Mouse (Mus musculus) myocyte (in vitro differentiated cells): Measurements from ENCODE around the gene Zbtb20.

ENCODE experiments used
- CEBPB ChIP-seq: IDR thresholded peaks from 2 replicates; pipeline ENCODE4 v1.6.1; 2011; ENCODE audit warnings: mild to moderate bottlenecking, moderate library complexity; ENCODE audit not compliant: poor library complexity, insufficient read depth, severe bottlenecking
- E2F4 ChIP-seq: IDR thresholded peaks from one replicate; pipeline ENCODE4 v1.6.1; 2011; ENCODE audit warnings: mild to moderate bottlenecking, control low read depth, moderate library complexity; ENCODE audit not compliant: insufficient read depth
- MAX ChIP-seq: IDR thresholded peaks from one replicate; pipeline ENCODE4 v1.6.1; 2011; ENCODE audit warnings: low read depth, mild to moderate bottlenecking, control low read depth
- MYOD1 ChIP-seq, 3 experiments: IDR thresholded peaks; one replicate each; pipeline ENCODE4 v1.6.1; 2011; ENCODE audit warnings: control low read depth in 2 of 3, low read depth in 2 of 3, mild to moderate bottlenecking in 2 of 3, moderate library complexity in 1 of 3; ENCODE audit not compliant: insufficient read length in 2 of 3, control insufficient read depth in 1 of 3
- MYOG ChIP-seq, 3 experiments: IDR thresholded peaks; one replicate each; pipeline ENCODE4 v1.6.1; 2011; ENCODE audit warnings: control low read depth in 2 of 3, low read depth in 2 of 3, mild to moderate bottlenecking in 2 of 3; ENCODE audit not compliant: insufficient read length in 2 of 3, control insufficient read depth in 1 of 3, insufficient read depth in 1 of 3
- POLR2A ChIP-seq: IDR thresholded peaks from one replicate; pipeline ENCODE4 v1.6.1; 2011; ENCODE audit warnings: low read depth, mild to moderate bottlenecking, control low read depth, moderate library complexity; ENCODE audit not compliant: insufficient read length
- POLR2AphosphoS2 ChIP-seq: IDR thresholded peaks from one replicate; pipeline ENCODE4 v1.6.1; 2011; ENCODE audit warnings: low read depth, control low read depth; ENCODE audit not compliant: insufficient read length
- SRF ChIP-seq: IDR thresholded peaks from one replicate; pipeline ENCODE4 v1.6.1; 2011; ENCODE audit warnings: low read depth; ENCODE audit not compliant: control insufficient read depth, insufficient read length
- TCF12 ChIP-seq: IDR thresholded peaks from one replicate; pipeline ENCODE4 v1.6.1; 2011; ENCODE audit warnings: mild to moderate bottlenecking, control low read depth; ENCODE audit not compliant: poor library complexity, insufficient read depth, severe bottlenecking
- TCF3 ChIP-seq: IDR thresholded peaks from one replicate; pipeline ENCODE4 v1.6.1; 2011; ENCODE audit warnings: low read depth, control low read depth; ENCODE audit not compliant: insufficient read length
- USF1 ChIP-seq: IDR thresholded peaks from one replicate; pipeline ENCODE4 v1.6.1; 2011; ENCODE audit warnings: low read depth, mild to moderate bottlenecking, control low read depth, moderate library complexity

- TF ChIP-seq POLR2A (no peak), TCF12 (no peak), CEBPB (no peak), MAX (no peak), E2F4 (no peak), SRF (no peak), USF1 (no peak), POLR2AphosphoS2 (no peak), MYOD1 (IDR thresholded peaks at IDR 0.05; ENCODE audit: control insufficient read depth in 1 of 3, insufficient read length in 2 of 3, low read depth in 2 of 3) (no peak), MYOG (IDR thresholded peaks at IDR 0.05; ENCODE audit: control insufficient read depth in 1 of 3, insufficient read depth in 1 of 3, insufficient read length in 2 of 3, low read depth in 2 of 3) (no peak), TCF3 (no peak)
Observed at GRCm38 (mm10) chr16:43335824-43336215, 460.1 kb downstream of the Zbtb20 start.
